Mouse (Mus musculus): ENCODE measurements around the gene Mmp8.

DNA sequence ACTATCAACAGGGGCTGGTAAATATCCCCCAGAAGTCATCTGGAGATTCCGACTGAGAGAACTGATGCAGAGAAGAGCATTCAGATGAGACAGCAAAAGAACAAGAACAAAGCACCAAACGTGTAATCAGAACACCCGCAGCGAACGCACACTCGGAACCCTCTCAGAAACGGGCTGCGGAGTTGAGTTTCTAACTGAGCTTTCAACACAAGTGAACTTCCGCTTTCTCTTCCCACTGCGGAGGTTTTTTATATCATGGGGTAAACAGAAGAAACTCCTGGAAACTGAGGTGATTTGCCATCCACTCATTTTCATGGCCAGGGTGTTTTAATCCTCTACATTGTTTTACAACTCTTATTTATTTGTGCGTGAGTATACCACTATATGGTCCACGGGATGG, 47.4 kb downstream of the Mmp8 start:
- TF ChIP-seq POLR2A (IDR thresholded peaks at IDR 0.05; ENCODE audit: low read depth, low read length) = no peak
- TF ChIP-seq CTCF (conservative IDR thresholded peaks at IDR 0.05; ENCODE audit: insufficient read depth, insufficient read length, low read depth, low read length) = no peak
